Mouse (Mus musculus): ENCODE data around the gene Ehd1.

The Ehd1 gene

GRCm38 (mm10) chr19:6260946-6261345 is 15.6 kb upstream of the Ehd1 start:
- no peak for DNase-seq (ENCODE audit: low spot score)

GRCm38 (mm10) chr19:6261379-6261778 is 15.1 kb upstream of the Ehd1 start:
- no peak for DNase-seq (ENCODE audit: low spot score)

- DNase-seq (ENCODE audit: low spot score): peak; percentile 78
Measured at GRCm38 (mm10) chr19:6262222-6262621, 14.3 kb upstream of the Ehd1 start.

- DNase-seq (ENCODE audit: low spot score): no peak
Measured at GRCm38 (mm10) chr19:6262839-6263433, 13.6 kb upstream of the Ehd1 start.

- DNase-seq (ENCODE audit: low spot score): no peak
Measured at GRCm38 (mm10) chr19:6264200-6264599, 12.3 kb upstream of the Ehd1 start.

GRCm38 (mm10) chr19:6264945-6265344 is 11.6 kb upstream of the Ehd1 start:
- DNase-seq (ENCODE audit: low spot score): no peak

- DNase-seq (ENCODE audit: low spot score): no peak
Measured at GRCm38 (mm10) chr19:6265727-6266182, 10.8 kb upstream of the Ehd1 start.

- DNase-seq (ENCODE audit: low spot score): no peak
Measured at GRCm38 (mm10) chr19:6267306-6268169, 9.0 kb upstream of the Ehd1 start.

- peak; percentile 96 for DNase-seq (ENCODE audit: low spot score)
Measured at GRCm38 (mm10) chr19:6268170-6268528, 8.4 kb upstream of the Ehd1 start.

- no peak for DNase-seq (ENCODE audit: low spot score)
Measured at GRCm38 (mm10) chr19:6268670-6269132, 7.8 kb upstream of the Ehd1 start.

- no peak for DNase-seq (ENCODE audit: low spot score)
Measured at GRCm38 (mm10) chr19:6269798-6270475, 6.6 kb upstream of the Ehd1 start.

- DNase-seq (ENCODE audit: low spot score): no peak
Measured at GRCm38 (mm10) chr19:6270661-6271060, 5.9 kb upstream of the Ehd1 start.

- DNase-seq (ENCODE audit: low spot score): no peak
Measured at GRCm38 (mm10) chr19:6271206-6271605, 5.3 kb upstream of the Ehd1 start.

- DNase-seq (ENCODE audit: low spot score): no peak
Measured at GRCm38 (mm10) chr19:6272053-6272452, 4.5 kb upstream of the Ehd1 start.

GRCm38 (mm10) chr19:6272738-6273137 is 3.8 kb upstream of the Ehd1 start:
- DNase-seq (ENCODE audit: low spot score): no peak

- no peak for DNase-seq (ENCODE audit: low spot score)
Measured at GRCm38 (mm10) chr19:6273592-6273991, 2.9 kb upstream of the Ehd1 start.

GRCm38 (mm10) chr19:6273998-6274608 is 2.4 kb upstream of the Ehd1 start:
- DNase-seq (ENCODE audit: low spot score): no peak

GRCm38 (mm10) chr19:6275740-6276389 is 660 bp upstream of the Ehd1 start:
- no peak for DNase-seq (ENCODE audit: low spot score)

GRCm38 (mm10) chr19:6277661-6278438 is 1.3 kb downstream of the Ehd1 start:
- peak; percentile 50 for DNase-seq (ENCODE audit: low spot score)

- DNase-seq (ENCODE audit: low spot score): no peak
Measured at GRCm38 (mm10) chr19:6278439-6279073, 2.0 kb downstream of the Ehd1 start.
